Mouse (Mus musculus) limb, embryonic 12.5 days (tissue): Measurements from ENCODE around the gene Egln1. TPM values are rescaled to one million over a fixed set of nuclear protein-coding genes. Genes with fewer than 3 reads are reported as not detected.

Experiments
- ATAC-seq: fragments of 200-750 bp; cut with Nextera tagmentation; 2 replicates; pipeline ENCODE4 v1.8.0; 2017; ENCODE audit warnings: low read depth, moderate TSS enrichment; ENCODE audit not compliant: insufficient number of reproducible peaks, insufficient read depth, low FRiP score, low TSS enrichment
- H3K27ac ChIP-seq: fragments of 300-500 bp; sonication (generic); 2 replicates; pipeline ENCODE4 v1.5.1; 2016; ENCODE audit warnings: mild to moderate bottlenecking, moderate library complexity
- H3K27me3 ChIP-seq: fragments of 300-500 bp; sonication (generic); 2 replicates; pipeline ENCODE4 v1.6.1; 2016; ENCODE audit warnings: mild to moderate bottlenecking, moderate library complexity
- H3K36me3 ChIP-seq: fragments of 300-500 bp; sonication (generic); 2 replicates; pipeline ENCODE4 v1.6.1; 2016; ENCODE audit warnings: mild to moderate bottlenecking, moderate library complexity
- H3K4me1 ChIP-seq: fragments of 300-500 bp; sonication (generic); replicated peaks from 2 replicates; pipeline ENCODE4 v1.6.1; 2016
- H3K4me2 ChIP-seq: fragments of 300-500 bp; sonication (generic); 2 replicates; pipeline ENCODE4 v1.6.1; 2016; ENCODE audit warnings: mild to moderate bottlenecking, moderate library complexity
- H3K4me3 ChIP-seq: fragments of 300-500 bp; sonication (generic); replicated peaks from 2 replicates; pipeline ENCODE4 v1.5.1; 2016; ENCODE audit warnings: mild to moderate bottlenecking
- H3K9ac ChIP-seq: fragments of 300-500 bp; sonication (generic); replicated peaks from 2 replicates; pipeline ENCODE4 v1.6.1; 2016; ENCODE audit warnings: mild to moderate bottlenecking, moderate library complexity
- H3K9me3 ChIP-seq: fragments of 300-500 bp; sonication (generic); 2 replicates; pipeline ENCODE4 v1.6.1; 2016; ENCODE audit warnings: mild to moderate bottlenecking, moderate library complexity
- WGBS: fragments of 180-500 bp; shearing (Covaris S2); methylation state at CpG from one replicate; pipeline ENCODE4 v1.1.7; 2016; 5-methylcytosine and 5-hydroxymethylcytosine counted together
- polyA plus RNA-seq: library from polyadenylated mRNA; unstranded; fragments of >200 nt; fragmentation: Nextera tagmentation; extraction: Ambion mirVana; gene quantifications from 2 replicates; pipeline ENCODE4 v1.2.1, GENCODE M21; 2016

Gene Egln1
- polyA plus RNA-seq, 1 experiment from 2014 or later, result 13.0 TPM

GRCm38 (mm10) chr8:124905482-124905881, 43.6 kb downstream of the Egln1 start:
- WGBS, result 80% methylated on average over 2 of the region's 2 CpGs
- Histone ChIP-seq H3K27ac (no peak overlapping the region), H3K9ac (no peak overlapping the region), H3K27me3 (no peaks in the 10 kb centered on the region), H3K4me1 (no peaks in the 10 kb centered on the region), H3K4me3 (no peak overlapping the region), H3K36me3 (peaks cover 92% of the 10 kb centered on the region), H3K4me2 (no peak overlapping the region), H3K9me3 (no peaks in the 10 kb centered on the region)
- ATAC-seq, result no peak

- Histone ChIP-seq H3K4me2 (no peak overlapping the region), H3K4me3 (no peak overlapping the region), H3K27me3 (no peaks in the 10 kb centered on the region), H3K36me3 (peaks cover 83% of the 10 kb centered on the region), H3K9ac (no peak overlapping the region), H3K27ac (no peak overlapping the region), H3K9me3 (no peaks in the 10 kb centered on the region), H3K4me1 (peaks cover 7% of the 10 kb centered on the region)
- 95% methylated on average over 15 of the region's 15 CpGs for WGBS
- ATAC-seq, result no peak
These were observed 45.9 kb downstream of the Egln1 start for GRCm38 (mm10) chr8:124903198-124903597.

- H3K27me3 ChIP-seq, result no peaks in the 10 kb centered on the region
- peak overlapping the region; percentile 89 for H3K9ac ChIP-seq
- WGBS, result 6% methylated on average over 31 of the region's 31 CpGs
- peak; percentile 12; the same call in 1 of the 2 replicates for ATAC-seq
- peak overlapping the region; percentile 50; the same call in 1 of the 2 replicates for H3K27ac ChIP-seq
- H3K4me3 ChIP-seq, result peak overlapping the region; percentile 97
- H3K36me3 ChIP-seq, result peaks cover 64% of the 10 kb centered on the region
- H3K9me3 ChIP-seq, result no peaks in the 10 kb centered on the region
- peaks cover 20% of the 10 kb centered on the region for H3K4me1 ChIP-seq
- H3K4me2 ChIP-seq, result peak overlapping the region; percentile 99
These were observed 50.7 kb downstream of the Egln1 start for GRCm38 (mm10) chr8:124898251-124898905.

GRCm38 (mm10) chr8:124897386-124898250, 51.5 kb downstream of the Egln1 start, which contains the start of the genes Exoc8 and Sprtn:
Gene Exoc8 (minus strand): TSS chr8:124897705.
Gene Sprtn (plus strand): TSS chr8:124897886.
- Histone ChIP-seq H3K4me3 (peak within 1 kb of the TSS; percentile 97), H3K27me3 (no peaks in the 10 kb centered on the region), H3K4me1 (peaks cover 25% of the 10 kb centered on the region), H3K9ac (peak within 1 kb of the TSS; percentile 89), H3K4me2 (peak within 1 kb of the TSS; percentile 99), H3K9me3 (no peaks in the 10 kb centered on the region), H3K27ac (peak within 1 kb of the TSS; percentile 82), H3K36me3 (peaks cover 56% of the 10 kb centered on the region)
- peak; percentile 69 for ATAC-seq
- WGBS, result under 1% methylated on average over 113 of the region's 114 CpGs

- Histone ChIP-seq H3K4me2 (peak overlapping the region; percentile 99), H3K27ac (peak overlapping the region; percentile 82), H3K4me1 (peaks cover 28% of the 10 kb centered on the region), H3K4me3 (peak overlapping the region; percentile 97), H3K9me3 (no peaks in the 10 kb centered on the region), H3K36me3 (peaks cover 49% of the 10 kb centered on the region), H3K27me3 (no peaks in the 10 kb centered on the region), H3K9ac (peak overlapping the region; percentile 89)
- WGBS, result 2% methylated on average over 60 of the region's 60 CpGs
- peak; percentile 28; the same call in 1 of the 2 replicates for ATAC-seq
These were observed 52.3 kb downstream of the Egln1 start for GRCm38 (mm10) chr8:124896632-124897385.

- WGBS, result 86% methylated on average over 26 of the region's 26 CpGs
- peak overlapping the region; percentile 99 for H3K4me2 ChIP-seq
- peaks cover 28% of the 10 kb centered on the region for H3K4me1 ChIP-seq
- H3K27ac ChIP-seq, result no peak overlapping the region
- H3K9ac ChIP-seq, result peak overlapping the region; percentile 89
- peak overlapping the region; percentile 97 for H3K4me3 ChIP-seq
- H3K36me3 ChIP-seq, result peaks cover 51% of the 10 kb centered on the region
- no peaks in the 10 kb centered on the region for H3K9me3 ChIP-seq
- H3K27me3 ChIP-seq, result no peaks in the 10 kb centered on the region
- no peak for ATAC-seq
These were observed 53.0 kb downstream of the Egln1 start for GRCm38 (mm10) chr8:124896010-124896631.

- 23% methylated on average over 3 of the region's 3 CpGs for WGBS
- H3K4me3 ChIP-seq, result no peak overlapping the region
- no peaks in the 10 kb centered on the region for H3K27me3 ChIP-seq
- H3K9ac ChIP-seq, result no peak overlapping the region
- H3K4me2 ChIP-seq, result no peak overlapping the region
- peaks cover 69% of the 10 kb centered on the region for H3K36me3 ChIP-seq
- peaks cover 21% of the 10 kb centered on the region for H3K4me1 ChIP-seq
- ATAC-seq, result no peak
- H3K27ac ChIP-seq, result peak overlapping the region; percentile 59; the same call in 1 of the 2 replicates
- peaks cover 9% of the 10 kb centered on the region; the same call in 1 of the 2 replicates for H3K9me3 ChIP-seq
These were observed 56.5 kb downstream of the Egln1 start for GRCm38 (mm10) chr8:124892596-124892995.

- WGBS, result 97% methylated on average over 5 of the region's 5 CpGs
- Histone ChIP-seq H3K9ac (no peak overlapping the region), H3K36me3 (peaks cover 85% of the 10 kb centered on the region), H3K27me3 (no peaks in the 10 kb centered on the region), H3K4me2 (no peak overlapping the region), H3K4me3 (no peak overlapping the region), H3K9me3 (peaks cover 10% of the 10 kb centered on the region; the same call in 1 of the 2 replicates), H3K27ac (no peak overlapping the region), H3K4me1 (peaks cover 8% of the 10 kb centered on the region)
- no peak for ATAC-seq
These were observed 60.7 kb downstream of the Egln1 start for GRCm38 (mm10) chr8:124888385-124888784.

GRCm38 (mm10) chr8:124878946-124879526, 70.1 kb downstream of the Egln1 start:
- no peak for ATAC-seq
- no peaks in the 10 kb centered on the region for H3K4me1 ChIP-seq
- H3K4me3 ChIP-seq, result no peak overlapping the region
- H3K9me3 ChIP-seq, result no peaks in the 10 kb centered on the region
- H3K27me3 ChIP-seq, result no peaks in the 10 kb centered on the region
- whole genome bisulfite sequencing, result 92% methylated on average over 10 of the region's 10 CpGs
- no peak overlapping the region for H3K4me2 ChIP-seq
- no peak overlapping the region for H3K9ac ChIP-seq
- H3K36me3 ChIP-seq, result peaks cover 98% of the 10 kb centered on the region
- no peak overlapping the region for H3K27ac ChIP-seq

GRCm38 (mm10) chr8:124878141-124878540, 71.0 kb downstream of the Egln1 start:
- peaks cover 98% of the 10 kb centered on the region for H3K36me3 ChIP-seq
- no peaks in the 10 kb centered on the region for H3K27me3 ChIP-seq
- no peaks in the 10 kb centered on the region for H3K4me1 ChIP-seq
- no peak overlapping the region for H3K9ac ChIP-seq
- H3K9me3 ChIP-seq, result no peaks in the 10 kb centered on the region
- WGBS, result 91% methylated on average over 5 of the region's 5 CpGs
- ATAC-seq, result no peak
- no peak overlapping the region for H3K4me2 ChIP-seq
- no peak overlapping the region for H3K4me3 ChIP-seq
- H3K27ac ChIP-seq, result no peak overlapping the region
